Mouse (Mus musculus) fat pad, adult 2 months (tissue): ENCODE measurements at regions not wholly inside any gene's neighbourhood (a gene's known extent, or its start where the extent isn't known, plus 50 kb on each side); places are given as distances from the start of the nearest gene placed in this dataset.

Source experiments
- DNase-seq: peaks from one replicate; pipeline ENCODE4 v3.0.0-alpha.2; 2011; ENCODE audit warnings: low read depth, low spot score; ENCODE audit errors: extremely low read depth

GRCm38 (mm10) chr17:44419405-44419729, 231.0 kb downstream of the Clic5 start:
- no peak for DNase-seq

DNA sequence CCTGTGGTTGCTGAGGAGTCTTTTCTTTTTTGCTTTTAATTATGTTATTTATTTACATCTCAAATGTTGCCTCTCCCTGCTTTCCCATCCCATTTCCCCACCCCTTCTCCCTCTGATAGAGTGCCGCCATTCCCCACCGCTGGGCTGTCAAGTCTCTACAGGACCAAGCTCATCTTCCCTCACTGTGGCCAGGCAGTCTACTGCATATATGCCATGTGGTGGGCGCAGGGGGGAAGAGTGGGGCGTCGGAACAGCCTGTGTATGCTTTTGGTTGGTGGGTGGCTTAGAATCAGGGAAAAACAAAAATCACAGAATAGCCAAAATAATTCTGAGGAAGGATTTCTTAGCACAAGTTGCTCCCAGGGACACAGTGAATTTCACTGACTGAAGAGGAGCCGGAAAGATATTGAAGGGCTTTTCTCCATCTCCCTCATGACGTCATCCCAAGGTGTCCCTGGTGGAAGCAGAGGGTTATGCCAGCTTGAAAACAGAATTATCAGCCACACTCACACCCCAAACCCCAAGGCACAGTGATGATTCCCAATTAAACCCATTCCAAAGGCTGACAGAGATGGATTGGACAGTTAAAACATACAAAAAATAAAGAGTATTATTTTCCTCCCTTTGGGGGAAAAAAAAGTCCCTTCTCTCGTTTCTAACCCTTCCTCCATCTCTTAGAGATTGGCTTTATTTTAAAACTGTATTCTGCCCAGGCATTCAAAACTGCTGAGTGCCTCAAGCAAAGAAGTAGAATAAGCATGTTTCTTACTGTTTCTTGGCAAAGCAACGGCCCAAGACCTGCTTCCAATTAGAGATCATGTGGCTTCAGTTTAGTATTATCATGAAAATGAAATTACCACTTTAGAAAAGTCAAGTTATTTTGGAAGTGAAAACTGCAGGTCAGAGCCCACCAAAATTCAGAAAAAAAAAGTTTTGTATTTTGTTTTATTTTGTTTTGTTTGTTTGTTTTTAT, 232.0 kb downstream of the Clic5 start:
- DNase-seq: no peak

GRCm38 (mm10) chr17:44422161-44422560, 233.8 kb downstream of the Clic5 start:
- DNase-seq: no peak

GRCm38 (mm10) chr17:44422865-44423264, 234.5 kb downstream of the Clic5 start:
- DNase-seq: no peak

DNA sequence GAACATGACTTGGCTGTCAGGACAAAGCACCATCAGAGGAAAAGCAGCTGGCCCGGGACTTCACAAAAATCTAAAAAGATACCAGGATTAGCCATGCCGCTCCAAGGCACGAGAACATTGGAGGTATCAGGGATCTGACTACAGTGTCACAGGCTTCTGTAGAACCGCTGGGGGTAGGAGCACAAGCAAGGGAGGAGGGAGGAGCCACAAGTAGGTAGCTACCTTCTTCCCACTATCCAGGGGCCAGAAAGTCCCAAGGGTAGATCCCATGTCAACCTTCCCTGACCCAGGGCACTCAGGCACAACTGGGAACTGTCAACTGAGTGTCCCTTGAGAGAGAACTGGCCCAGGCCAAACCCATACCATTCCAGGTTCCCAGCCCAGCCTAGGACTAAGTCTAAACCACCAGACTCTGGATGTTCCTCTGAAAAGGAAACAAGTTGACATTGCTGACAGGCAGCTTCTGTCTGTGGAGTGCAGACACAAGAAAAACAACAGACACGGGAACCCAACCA, 235.1 kb downstream of the Clic5 start:
- no peak for DNase-seq

DNA sequence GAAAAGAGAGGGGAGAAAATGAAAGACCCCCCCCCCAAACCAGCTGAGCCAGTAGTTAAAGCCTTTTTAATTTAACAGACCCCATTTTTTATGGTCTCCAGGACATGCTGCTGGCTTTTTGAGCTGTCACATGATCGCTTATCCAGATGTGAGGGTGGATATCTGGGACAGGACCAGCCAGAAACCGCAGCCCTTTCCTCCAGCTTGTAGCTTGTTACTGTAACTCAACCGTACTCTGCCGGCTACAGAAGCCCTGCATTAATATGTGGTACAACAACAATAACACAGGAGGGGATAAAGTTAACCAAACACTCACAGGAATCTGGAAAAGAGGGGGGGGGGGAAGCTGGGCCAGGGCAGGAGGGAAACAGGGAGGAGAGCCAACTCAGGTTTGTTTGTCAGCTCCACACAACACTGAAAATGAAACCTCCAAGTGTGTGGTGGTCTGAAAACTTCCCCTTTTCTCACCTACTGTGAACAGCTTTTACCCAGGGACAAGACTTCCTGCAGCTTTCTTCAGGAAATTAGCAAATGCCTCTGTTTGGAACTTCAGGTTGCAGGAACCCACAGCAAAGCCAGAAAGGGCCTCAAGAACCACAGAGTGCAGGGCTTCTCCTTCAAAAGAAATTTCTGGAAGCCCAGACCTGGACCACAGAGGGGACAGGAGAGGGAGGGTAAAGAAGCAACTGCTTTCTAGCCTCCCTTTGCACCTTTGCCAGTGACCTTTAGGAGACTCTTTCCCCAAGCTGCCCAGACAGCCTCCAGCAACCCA, 244.3 kb downstream of the Clic5 start:
- no peak for DNase-seq

DNA sequence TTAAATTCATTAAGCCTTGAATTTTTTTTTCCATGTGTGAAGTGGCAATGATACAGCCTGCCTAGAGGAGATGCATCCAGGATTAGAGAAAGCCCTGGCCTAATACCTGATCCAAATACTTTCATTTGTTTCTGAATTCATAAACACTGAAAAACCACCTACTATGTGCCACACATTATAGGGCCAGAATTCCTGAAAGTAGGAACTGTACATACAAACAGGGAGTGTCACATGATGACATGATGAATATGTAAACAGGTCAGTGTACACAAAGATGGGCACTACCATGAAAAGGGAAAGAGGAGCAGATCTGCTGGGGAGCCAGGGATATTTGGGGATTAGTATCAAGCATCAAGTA, 244.9 kb downstream of the Clic5 start:
- no peak for DNase-seq

DNA sequence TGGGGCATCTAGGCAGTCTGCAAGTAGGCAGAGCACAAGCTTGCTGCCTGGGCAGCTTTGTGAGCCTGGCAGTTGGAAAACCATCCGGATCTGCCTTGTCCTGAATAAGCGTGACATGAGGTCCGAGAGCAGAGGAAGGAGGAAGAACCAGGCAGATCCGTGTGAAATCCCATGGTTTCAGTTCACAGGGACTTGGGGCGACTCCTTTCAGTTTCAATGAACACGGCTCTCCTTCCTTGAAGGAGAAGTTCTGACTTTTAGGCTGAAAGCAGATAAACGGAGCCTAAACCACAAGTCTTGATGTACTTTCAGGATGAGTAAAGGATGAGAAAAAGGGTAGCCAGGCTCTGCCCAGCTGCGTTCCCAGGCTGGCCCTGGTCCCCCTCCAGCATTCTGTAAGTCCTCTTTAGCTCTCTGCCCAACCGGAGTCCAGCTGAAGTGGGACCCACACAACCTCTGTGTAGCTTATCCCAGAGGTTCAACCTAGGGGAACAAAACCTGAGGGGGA, 248.2 kb downstream of the Clic5 start:
- no peak for DNase-seq

DNA sequence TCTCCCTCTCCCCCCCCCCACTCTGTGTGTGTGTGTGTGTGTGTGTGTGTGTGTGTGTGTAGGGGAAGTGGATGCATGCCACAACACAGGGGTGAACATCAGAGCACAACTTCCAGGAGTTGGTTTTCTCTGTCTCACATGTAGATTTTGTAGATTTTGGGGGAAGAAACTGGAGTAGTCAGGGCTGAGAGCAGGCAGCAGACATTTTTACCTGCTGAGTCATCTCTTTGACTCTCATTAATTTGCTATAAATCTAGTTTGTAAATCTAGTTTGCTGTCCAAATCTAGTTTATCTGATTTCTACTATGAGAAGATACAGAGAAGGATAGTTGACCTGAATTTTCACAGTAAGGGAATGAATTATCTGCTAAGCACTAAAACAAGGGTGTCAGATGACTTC, 250.1 kb downstream of the Clic5 start:
- DNase-seq: no peak

GRCm38 (mm10) chr17:44443460-44443859, 255.1 kb downstream of the Clic5 start:
- no peak for DNase-seq

- no peak for DNase-seq
These were observed 257.0 kb downstream of the Clic5 start for GRCm38 (mm10) chr17:44445361-44445760.
